Mouse (Mus musculus) erythroblast, embryonic 14.5 days (primary cell): Measurements from ENCODE around the gene Chpf2. TPM values are rescaled to one million over a fixed set of nuclear protein-coding genes. Genes with fewer than 3 reads are reported as not detected.

ENCODE experiments used
- H3K27me3 ChIP-seq: 2 replicates; pipeline ENCODE4 v1.6.1; 2012; ENCODE audit warnings: inconsistent platforms; ENCODE audit not compliant: control insufficient read depth
- H3K36me3 ChIP-seq: 2 replicates; pipeline ENCODE4 v1.6.1; 2012; ENCODE audit warnings: mild to moderate bottlenecking, inconsistent platforms; ENCODE audit not compliant: control insufficient read depth
- H3K4me1 ChIP-seq: 2 replicates; pipeline ENCODE4 v1.6.1; 2012; ENCODE audit warnings: inconsistent platforms; ENCODE audit not compliant: control insufficient read depth
- H3K4me3 ChIP-seq: replicated peaks from 2 replicates; pipeline ENCODE3; 2012; ENCODE audit warnings: moderate library complexity, mild to moderate bottlenecking, inconsistent platforms
- H3K9me3 ChIP-seq: 2 replicates; pipeline ENCODE4 v1.6.1; 2012; ENCODE audit warnings: low read length, inconsistent platforms, mixed read lengths; ENCODE audit not compliant: control insufficient read depth
- GATA1 ChIP-seq: IDR thresholded peaks from 2 replicates; pipeline ENCODE4 v1.6.1; 2012; ENCODE audit warnings: low read length, inconsistent platforms, mixed read lengths
- TAL1 ChIP-seq: IDR thresholded peaks from 3 replicates; pipeline ENCODE4 v1.6.1; 2012; ENCODE audit warnings: low read length, inconsistent platforms, mixed read lengths
- polyA plus RNA-seq: library from polyadenylated mRNA; stranded (reverse); fragments of >175 nt; gene quantifications from 2 replicates; pipeline ENCODE4 v1.2.3, GENCODE M21; 2012

The Chpf2 gene
- polyA plus RNA-seq, 1 experiment = 0.89 TPM

GRCm38 (mm10) chr5:24595786-24596380, 9.3 kb downstream of the Chpf2 start:
- TF ChIP-seq TAL1 (no peak), GATA1 (no peak)
- H3K27me3 ChIP-seq = peaks cover 79% of the 10 kb centered on the region
- no peak overlapping the region for H3K4me3 ChIP-seq
- peaks cover 8% of the 10 kb centered on the region; the same call in 1 of the 2 replicates for H3K36me3 ChIP-seq
- H3K9me3 ChIP-seq = no peaks in the 10 kb centered on the region
- peaks cover 20% of the 10 kb centered on the region for H3K4me1 ChIP-seq

- peaks cover 79% of the 10 kb centered on the region for H3K27me3 ChIP-seq
- peaks cover 12% of the 10 kb centered on the region for H3K4me1 ChIP-seq
- H3K4me3 ChIP-seq = no peak overlapping the region
- H3K36me3 ChIP-seq = peaks cover 4% of the 10 kb centered on the region; the same call in 1 of the 2 replicates
- H3K9me3 ChIP-seq = no peaks in the 10 kb centered on the region
- no peak for TF ChIP-seq TAL1
Measured at GRCm38 (mm10) chr5:24596519-24597171, 10.1 kb downstream of the Chpf2 start.

GRCm38 (mm10) chr5:24597221-24597728, 10.7 kb downstream of the Chpf2 start:
- Histone ChIP-seq H3K9me3 (no peaks in the 10 kb centered on the region), H3K27me3 (peaks cover 79% of the 10 kb centered on the region), H3K36me3 (peaks cover 4% of the 10 kb centered on the region; the same call in 1 of the 2 replicates), H3K4me3 (no peak overlapping the region), H3K4me1 (peaks cover 9% of the 10 kb centered on the region)
- no peak for TF ChIP-seq GATA1
- no peak for TF ChIP-seq TAL1

- peaks cover 9% of the 10 kb centered on the region for H3K4me1 ChIP-seq
- no peaks in the 10 kb centered on the region for H3K9me3 ChIP-seq
- TF ChIP-seq GATA1 = no peak
- no peak for TF ChIP-seq TAL1
- peaks cover 79% of the 10 kb centered on the region for H3K27me3 ChIP-seq
- peak overlapping the region; percentile 14 for H3K4me3 ChIP-seq
- peaks cover 4% of the 10 kb centered on the region; the same call in 1 of the 2 replicates for H3K36me3 ChIP-seq
Measured at GRCm38 (mm10) chr5:24597901-24598569, 11.5 kb downstream of the Chpf2 start.

- Histone ChIP-seq H3K4me1 (peaks cover 9% of the 10 kb centered on the region), H3K4me3 (peak overlapping the region; percentile 14), H3K27me3 (peaks cover 79% of the 10 kb centered on the region), H3K36me3 (peaks cover 4% of the 10 kb centered on the region; the same call in 1 of the 2 replicates), H3K9me3 (no peaks in the 10 kb centered on the region)
- TF ChIP-seq GATA1 (no peak), TAL1 (no peak)
Measured at GRCm38 (mm10) chr5:24598570-24599006, 12.0 kb downstream of the Chpf2 start.

- H3K27me3 ChIP-seq = peaks cover 80% of the 10 kb centered on the region
- no peaks in the 10 kb centered on the region for H3K9me3 ChIP-seq
- peaks cover 9% of the 10 kb centered on the region for H3K4me1 ChIP-seq
- H3K36me3 ChIP-seq = peaks cover 4% of the 10 kb centered on the region; the same call in 1 of the 2 replicates
- TF ChIP-seq GATA1 (no peak), TAL1 (no peak)
- H3K4me3 ChIP-seq = no peak overlapping the region
Measured at GRCm38 (mm10) chr5:24599137-24599536, 12.6 kb downstream of the Chpf2 start.

GRCm38 (mm10) chr5:24600236-24600635, 13.7 kb downstream of the Chpf2 start:
- no peak overlapping the region for H3K4me3 ChIP-seq
- no peaks in the 10 kb centered on the region for H3K36me3 ChIP-seq
- no peaks in the 10 kb centered on the region for H3K9me3 ChIP-seq
- peaks cover 9% of the 10 kb centered on the region for H3K4me1 ChIP-seq
- H3K27me3 ChIP-seq = peaks cover 91% of the 10 kb centered on the region
- TF ChIP-seq GATA1 (no peak), TAL1 (no peak)

- Histone ChIP-seq H3K9me3 (no peaks in the 10 kb centered on the region), H3K4me1 (peaks cover 9% of the 10 kb centered on the region), H3K27me3 (peaks cover 98% of the 10 kb centered on the region), H3K4me3 (peak overlapping the region; percentile 12), H3K36me3 (no peaks in the 10 kb centered on the region)
- no peak for TF ChIP-seq GATA1
- no peak for TF ChIP-seq TAL1
Measured at GRCm38 (mm10) chr5:24601071-24601835, 14.7 kb downstream of the Chpf2 start.
